Mouse (Mus musculus) frontal cortex, postnatal 25 days (tissue): Measurements from ENCODE around the gene Kif5a.

Source experiments
- DNase-seq, 2 experiments: peaks; one replicate each; pipeline ENCODE4 v3.0.0; 2022; ENCODE audit warnings: low spot score in 2 of 2

The Kif5a gene

GRCm38 (mm10) chr10:127289573-127290191 lies 26.5 kb upstream of the Kif5a start:
- no peak for DNase-seq

GRCm38 (mm10) chr10:127288800-127289572 lies 25.8 kb upstream of the Kif5a start, which contains the start of gene Mbd6:
TSS of gene Mbd6 (minus strand) at chr10:127289018.
- peak; percentile 65 to 73 for DNase-seq

DNA sequence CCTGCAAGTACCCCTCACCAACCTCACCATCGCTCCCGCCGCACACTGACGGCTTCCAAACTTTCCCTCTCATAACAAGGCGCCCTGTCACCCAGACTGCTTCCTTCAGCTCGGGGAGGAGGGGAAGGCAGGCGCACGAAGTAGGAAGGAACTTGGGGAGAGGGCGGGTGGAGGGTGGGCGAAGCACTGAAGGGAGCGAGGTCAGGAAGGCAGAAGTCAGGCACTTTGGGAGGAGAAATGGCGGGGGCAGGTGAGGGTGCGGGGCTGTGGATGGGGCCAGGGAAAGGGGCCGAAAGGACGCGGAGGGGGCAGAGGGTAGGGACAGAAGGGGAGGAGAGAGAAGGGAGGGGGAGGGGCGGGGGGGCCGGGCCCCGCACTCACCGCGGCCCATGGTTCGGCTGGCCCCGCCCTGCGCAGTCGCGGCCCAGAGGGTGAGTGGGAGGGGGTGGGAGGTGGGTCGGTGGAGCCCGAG lies 25.2 kb upstream of the Kif5a start:
- no peak for DNase-seq

GRCm38 (mm10) chr10:127287936-127288293 lies 24.8 kb upstream of the Kif5a start:
- DNase-seq = no peak

DNA sequence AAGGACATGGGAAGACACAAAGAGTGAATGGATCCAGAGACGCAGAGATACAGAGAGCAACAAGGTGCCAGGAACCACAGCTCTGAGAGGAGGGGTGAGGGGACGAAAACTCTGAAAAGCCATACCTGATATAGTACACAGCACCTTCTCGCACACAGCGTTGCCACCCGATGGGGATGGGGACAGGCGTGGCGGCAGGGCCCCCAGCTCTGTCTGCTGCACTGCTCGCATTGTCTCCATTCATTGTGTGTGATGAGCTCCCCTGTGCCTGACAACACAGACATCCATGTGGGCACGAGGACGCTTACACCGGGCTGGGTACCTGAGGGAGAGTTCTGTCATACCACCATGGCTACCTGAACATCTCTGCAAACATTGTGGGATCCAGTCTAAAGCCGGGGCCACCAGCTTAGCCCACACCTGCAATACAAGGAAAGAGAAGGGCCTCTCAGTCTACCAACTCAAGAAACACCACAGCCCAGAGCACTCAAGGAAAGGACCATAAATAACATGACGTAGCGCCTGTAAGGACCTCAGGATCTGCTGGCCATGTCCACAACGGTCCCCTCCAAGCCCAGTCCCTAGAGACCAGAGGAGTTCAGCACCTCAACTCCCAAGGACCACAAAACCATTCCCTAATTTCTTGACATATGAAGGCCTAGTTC lies 24.3 kb upstream of the Kif5a start:
- DNase-seq = no peak

DNA sequence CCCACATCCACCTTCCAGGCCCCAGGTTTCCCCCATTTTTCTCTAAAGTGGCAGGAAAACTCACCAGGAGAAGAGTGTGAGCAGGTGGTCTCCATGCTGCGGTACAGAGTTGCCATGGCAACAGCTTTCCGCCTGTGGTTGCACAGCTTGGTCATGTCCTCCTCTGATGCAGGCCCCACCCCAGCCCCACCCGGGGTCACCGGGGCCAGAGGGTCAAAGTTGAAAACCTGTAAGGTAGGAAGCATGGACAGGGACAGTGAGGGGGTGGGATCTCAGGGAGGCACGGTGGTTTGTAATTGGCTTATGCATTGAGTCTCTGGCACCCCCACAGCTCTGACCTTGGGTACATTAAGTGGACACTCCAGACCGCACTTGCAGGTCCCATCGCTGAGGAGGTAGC lies 23.6 kb upstream of the Kif5a start:
- no peak for DNase-seq

GRCm38 (mm10) chr10:127286194-127286593 lies 23.0 kb upstream of the Kif5a start:
- no peak for DNase-seq

DNA sequence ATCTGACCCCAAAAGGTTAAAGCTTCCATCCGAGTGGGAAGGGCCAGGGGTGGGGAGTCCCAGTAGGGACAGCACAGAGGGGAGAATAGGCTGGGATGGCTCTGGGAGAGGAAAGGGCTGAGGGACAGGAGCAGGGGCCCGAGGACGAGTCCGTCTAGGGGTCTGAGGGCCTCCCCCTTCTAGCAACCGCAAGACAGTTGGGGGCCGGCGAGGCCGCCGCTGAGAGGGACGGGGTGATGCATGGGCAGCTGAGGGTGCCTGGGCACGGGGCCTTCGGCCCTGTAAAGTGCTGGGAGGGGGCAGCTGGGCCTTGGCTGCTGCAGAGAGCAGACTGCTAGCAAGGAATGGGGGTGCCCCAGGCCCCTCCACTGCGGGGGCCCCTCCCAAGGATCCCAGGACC lies 22.5 kb upstream of the Kif5a start:
- DNase-seq = no peak

- no peak for DNase-seq
These were observed 21.8 kb upstream of the Kif5a start for GRCm38 (mm10) chr10:127284724-127285500.

DNA sequence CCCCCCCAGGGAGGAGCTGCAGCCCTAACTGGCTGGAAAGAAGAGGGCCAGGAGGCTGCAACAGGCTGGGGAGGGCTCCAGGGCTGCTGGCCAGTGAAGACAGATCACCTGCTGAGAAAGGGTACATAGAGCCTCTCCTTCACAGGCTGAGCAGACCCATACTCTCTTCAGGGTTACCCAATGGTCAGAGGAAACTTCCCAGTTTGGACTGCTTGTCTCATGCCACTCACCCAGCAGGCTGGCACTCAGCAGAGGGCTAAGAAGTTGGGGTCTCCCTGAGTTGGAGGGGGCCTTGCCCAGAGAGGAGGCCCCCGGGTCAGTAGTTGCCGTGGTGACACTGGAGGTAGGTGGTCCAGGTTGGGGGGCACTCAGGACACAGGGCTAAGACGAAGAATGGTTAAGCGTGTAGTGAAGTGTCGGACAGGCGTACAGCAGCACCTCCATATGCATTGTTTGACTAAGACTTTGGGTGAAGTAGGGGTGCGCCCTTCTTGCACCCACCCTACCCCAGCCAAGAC lies 21.0 kb upstream of the Kif5a start:
- DNase-seq = no peak

GRCm38 (mm10) chr10:127282620-127283215 lies 19.6 kb upstream of the Kif5a start:
- DNase-seq = no peak

GRCm38 (mm10) chr10:127281316-127281715 lies 18.2 kb upstream of the Kif5a start:
- no peak for DNase-seq

- no peak for DNase-seq
These were observed 16.6 kb upstream of the Kif5a start for GRCm38 (mm10) chr10:127279730-127280129.

DNA sequence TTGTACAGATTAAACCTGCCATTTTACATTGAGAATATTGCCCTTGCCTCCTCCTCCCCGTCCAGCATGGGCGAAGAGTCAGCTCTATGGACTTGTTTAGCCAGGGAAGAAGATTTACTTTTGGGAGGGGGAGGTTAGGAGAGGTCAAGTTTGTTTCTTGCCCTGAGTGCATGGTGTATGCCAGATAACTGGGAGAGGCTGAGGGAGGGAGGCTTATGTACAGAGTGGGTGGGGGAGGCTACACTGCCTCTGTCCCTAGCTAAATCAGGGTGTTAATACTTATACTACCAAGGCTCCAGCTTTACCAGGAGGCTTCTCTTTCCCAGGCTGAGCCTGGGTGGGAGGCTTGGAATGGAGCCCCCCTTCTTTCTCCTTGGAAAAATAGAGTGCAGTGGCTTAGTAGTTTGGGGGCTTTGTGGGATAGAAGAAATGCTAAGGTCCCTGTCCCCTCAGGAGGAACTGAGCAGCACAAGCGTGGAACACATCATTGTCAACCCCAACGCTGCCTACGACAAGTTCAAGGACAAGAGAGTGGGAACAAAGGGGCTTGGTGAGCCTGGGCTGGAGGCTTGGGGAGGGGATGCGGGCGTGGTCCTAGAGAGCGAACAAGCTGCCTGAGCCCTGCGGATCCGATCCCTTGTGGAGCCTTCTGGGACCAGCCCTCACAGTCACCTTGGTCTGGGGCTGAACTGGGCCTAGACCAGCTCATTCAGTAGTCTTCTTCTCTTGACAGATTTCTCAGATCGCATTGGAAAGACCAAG lies 11.3 kb upstream of the Kif5a start:
- no peak for DNase-seq

DNA sequence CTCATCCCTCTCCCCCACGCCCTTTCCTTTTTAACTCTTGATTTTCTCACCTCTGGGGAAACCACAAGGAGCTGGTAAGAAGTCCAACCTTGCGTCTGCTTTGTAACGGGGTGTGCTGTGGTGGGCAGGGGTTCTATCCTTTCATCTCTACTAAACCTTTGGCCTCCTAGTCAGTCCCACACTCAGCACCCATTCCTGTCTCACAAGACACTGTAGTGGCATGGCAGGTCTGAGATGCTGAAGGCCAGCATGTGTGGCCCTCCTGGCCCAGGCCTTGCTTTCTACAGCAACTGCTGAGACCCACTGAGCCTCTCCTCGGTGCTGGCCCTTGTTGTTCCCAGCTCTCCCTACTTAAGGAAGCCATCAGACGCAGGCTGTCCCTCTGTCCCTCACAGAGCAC lies 9.2 kb upstream of the Kif5a start:
- DNase-seq = no peak

DNA sequence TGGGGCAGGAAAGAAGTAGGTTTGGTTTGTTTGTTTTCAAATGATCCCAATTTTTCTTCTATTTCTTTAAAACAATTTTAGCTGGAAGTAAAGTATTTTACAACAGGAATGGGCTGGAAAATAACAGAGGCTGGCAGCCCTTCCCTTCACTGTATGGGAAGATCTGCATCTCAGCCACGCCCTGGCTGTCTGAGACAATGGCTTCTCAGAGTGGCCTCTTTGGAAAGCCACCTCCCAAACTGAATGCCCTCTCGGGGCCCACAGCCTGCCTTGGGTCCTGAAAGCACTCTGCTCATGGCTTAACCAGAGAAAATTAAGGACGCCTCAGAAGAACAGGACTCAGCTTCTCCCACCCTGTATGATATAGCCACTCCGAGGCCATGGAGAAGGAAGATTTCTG lies 6.7 kb upstream of the Kif5a start:
- DNase-seq = no peak

DNA sequence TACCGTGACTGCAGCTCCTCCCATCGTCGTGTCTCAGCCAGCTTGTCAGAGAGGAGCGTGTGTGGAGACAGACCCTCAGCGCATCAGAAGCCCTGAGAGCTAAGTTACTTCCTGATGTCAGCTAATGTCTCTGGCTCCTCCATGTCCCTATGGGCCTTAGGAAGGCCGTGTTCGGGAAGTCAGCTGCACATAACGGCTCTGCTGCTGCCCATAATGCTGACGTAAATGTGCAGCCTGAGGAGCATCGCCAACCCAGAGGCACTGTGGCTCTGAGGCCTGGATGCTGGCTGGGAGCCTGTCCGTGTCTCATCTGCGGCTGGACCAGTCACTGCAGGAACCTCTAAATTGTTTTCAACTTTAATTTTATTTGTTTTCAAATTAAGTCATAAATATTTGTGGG lies 5.9 kb upstream of the Kif5a start:
- no peak for DNase-seq

- no peak for DNase-seq
These were observed 5.3 kb upstream of the Kif5a start for GRCm38 (mm10) chr10:127268401-127268800.

- no peak for DNase-seq
These were observed 4.2 kb upstream of the Kif5a start for GRCm38 (mm10) chr10:127267318-127267717.
